Mouse (Mus musculus): ENCODE results near the gene Sf3a2. TPM values are rescaled to one million over a fixed set of nuclear protein-coding genes. Genes with fewer than 3 reads are reported as not detected.
A peak's percentile ranks its signal among the peaks of the same experiment; 100 is the strongest.
"Not testable (repeated sequence)": the region's sequence is repeated elsewhere in the genome, so short reads cannot be mapped to it uniquely, and the experiment has no call there.

Sf3a2 gene
- total and polyA plus RNA-seq, 3 experiments, result 53.6 to 103 (median 58.7) TPM

- no peak for DNase-seq
These were observed 26.8 kb downstream of the Sf3a2 start for GRCm38 (mm10) chr10:80824827-80825226.

DNA sequence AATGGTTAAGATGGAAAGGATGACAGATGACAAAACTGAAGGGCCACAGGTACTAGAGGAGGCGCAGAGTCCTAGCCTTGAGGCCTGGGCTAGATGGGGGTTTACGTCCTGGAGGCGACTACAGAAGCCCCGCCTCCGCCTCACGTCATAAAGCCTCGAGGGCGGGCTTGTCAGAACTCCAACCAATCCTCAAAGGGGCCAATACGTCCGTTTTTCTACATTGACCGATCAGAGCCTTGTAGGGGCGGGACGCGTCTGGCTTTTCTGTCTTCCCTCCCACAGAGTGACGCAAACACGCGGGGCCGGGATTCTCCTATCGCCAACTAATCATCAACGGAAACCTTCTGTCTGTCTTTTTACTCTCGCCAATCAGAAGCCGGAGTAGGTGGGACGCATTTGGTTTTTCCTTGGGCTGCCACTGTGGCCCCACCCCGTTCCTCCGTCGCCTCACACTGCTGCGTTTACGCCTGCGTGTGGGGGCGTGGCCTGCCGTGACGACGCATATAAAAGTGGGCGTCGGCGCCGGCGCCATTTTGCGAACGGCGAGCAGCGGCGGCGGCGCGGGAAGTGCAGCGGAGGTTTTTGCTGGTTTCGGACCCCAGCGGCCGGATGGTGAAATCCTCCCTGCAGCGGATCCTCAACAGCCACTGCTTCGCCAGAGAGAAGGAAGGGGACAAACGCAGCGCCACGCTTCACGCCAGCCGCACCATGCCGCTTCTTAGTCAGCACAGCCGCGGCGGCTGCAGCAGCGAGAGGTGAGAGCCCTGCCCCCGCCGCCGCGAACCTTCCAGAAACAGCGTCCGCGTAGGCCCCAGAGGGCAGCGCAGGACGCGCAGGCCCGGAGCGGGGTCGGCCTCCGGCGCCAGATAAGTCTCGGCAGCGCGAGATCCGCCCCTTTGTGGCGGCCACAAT lies 28.4 kb downstream of the Sf3a2 start, which contains the start of gene Oaz1:
Oaz1 (plus strand) TSS at position 506 of the 912 bp plus-strand sequence.
- peak; percentile 99 for DNase-seq

- no peak for DNase-seq
These were observed 29.3 kb downstream of the Sf3a2 start for GRCm38 (mm10) chr10:80827063-80827869.

- DNase-seq, result no peak
These were observed 29.9 kb downstream of the Sf3a2 start for GRCm38 (mm10) chr10:80827870-80828420.

DNA sequence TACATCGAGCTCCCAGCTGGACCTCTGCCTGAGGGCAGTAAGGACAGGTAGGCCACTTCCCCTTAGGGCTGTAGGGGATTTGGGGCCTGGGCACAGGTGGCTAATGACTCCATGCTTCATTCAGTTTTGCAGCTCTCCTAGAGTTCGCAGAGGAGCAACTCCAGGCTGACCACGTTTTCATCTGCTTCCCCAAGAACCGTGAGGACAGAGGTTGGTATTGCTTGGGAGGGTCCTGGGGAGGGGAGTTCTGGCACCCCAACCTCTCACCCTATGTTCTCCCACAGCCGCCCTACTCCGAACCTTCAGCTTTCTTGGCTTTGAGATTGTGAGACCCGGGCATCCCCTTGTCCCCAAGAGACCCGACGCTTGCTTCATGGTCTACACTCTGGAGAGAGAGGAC lies 30.6 kb downstream of the Sf3a2 start:
- not testable (repeated sequence) for DNase-seq

DNA sequence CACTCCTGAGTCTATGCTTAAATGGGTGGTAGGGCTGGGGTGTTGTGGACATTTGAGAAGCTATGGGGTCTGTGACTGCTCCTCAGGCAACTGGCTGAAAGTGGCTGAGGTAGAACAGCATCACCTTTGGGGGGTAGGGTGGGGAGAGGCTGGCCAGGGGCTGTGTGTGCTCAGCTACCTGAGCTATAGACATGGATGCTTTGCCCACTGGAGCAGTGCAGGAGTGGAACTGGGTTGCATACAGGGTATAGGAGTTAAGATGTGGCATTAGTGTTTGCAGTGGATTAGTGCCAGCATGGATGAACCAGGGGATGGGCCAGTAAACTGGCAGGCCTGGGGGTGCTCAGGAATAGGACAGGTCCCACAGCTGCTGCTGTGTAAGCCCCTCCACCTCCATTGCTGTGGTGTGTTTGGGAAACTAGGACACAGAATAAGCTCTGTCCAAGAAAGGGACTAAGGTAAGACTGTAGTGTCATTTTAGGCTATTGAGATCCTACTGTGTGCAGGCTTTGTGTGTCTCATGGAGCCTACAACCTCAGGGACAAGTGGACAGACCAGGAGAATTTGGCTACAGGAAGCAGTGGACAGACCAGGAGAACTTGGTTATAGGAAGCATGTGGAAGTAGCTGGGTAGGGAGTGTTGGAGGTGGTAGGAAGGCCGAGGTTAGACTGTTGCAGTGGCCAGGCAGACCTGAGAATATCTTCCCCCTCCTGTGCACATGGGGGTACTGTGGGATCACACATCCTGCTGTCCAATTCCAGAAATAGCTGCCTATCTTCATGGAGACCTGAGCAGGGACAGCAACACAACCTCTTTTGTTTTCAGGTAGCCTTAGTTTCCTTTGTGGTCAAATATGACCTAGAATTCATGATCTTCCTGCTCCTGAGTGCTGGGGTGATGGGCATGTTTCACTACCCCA lies 31.6 kb downstream of the Sf3a2 start:
- DNase-seq, result no peak

DNA sequence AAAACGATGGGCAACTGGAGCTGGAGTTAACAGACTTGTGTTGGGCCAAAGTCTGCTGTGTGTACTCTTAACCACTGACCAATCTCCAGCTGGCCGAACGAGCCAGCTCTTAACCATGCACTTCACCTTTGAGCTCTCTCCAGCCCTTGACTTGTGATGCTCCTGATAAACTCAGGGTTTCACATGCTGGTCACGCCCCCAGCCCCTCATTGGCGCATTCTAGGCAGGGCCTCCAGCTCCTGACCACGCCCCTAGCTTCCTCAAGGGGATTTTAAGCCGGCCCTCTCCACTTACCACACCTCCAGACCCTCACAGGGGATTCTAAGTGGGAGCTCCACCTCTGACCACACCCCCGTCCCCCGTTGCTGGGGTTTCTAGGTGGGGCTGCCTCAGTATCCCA lies 33.1 kb downstream of the Sf3a2 start:
- peak; percentile 80 for DNase-seq

DNA sequence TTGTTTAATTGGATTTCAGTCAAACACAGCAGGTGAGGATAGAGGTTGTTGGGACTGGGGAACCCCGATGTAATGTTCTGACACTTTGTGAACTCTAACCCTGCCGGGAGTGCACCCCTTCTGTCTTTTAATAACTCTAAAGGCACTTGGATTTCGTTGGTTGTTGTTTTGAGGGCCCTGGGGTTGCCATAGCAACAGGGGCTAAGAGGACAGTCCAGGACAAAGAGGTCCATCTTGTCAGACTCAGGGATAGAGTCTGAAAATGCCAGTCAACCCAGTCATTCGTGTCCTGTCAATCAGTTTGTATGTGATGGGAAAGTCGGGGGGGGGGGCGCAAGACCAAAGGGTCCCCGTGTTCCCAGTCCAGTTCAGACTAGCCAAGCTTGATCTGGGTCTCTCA lies 34.8 kb downstream of the Sf3a2 start:
- DNase-seq, result no peak

- DNase-seq, result no peak
These were observed 37.6 kb downstream of the Sf3a2 start for GRCm38 (mm10) chr10:80835617-80836016.

DNA sequence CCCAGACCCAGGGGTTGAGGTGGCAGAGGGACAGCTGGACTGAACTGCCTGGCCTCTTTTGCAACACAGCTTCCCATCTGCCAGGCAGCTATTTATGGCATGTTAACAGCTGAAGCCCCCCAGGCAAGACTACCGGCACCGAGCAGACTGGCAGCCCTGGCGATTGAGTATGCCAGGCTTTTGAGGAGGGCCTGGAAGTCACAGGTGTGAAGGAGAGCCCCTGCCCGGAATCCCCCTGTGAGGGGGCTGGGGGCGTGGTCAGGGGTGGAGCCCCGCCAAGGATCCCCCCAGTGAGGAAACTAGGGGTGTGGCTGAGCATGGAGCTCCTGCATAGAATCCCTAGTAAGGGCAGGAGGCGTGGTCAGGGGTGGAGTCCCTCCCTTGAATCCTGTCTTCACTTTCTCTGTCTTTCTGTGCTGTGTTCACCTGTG lies 39.0 kb downstream of the Sf3a2 start:
- DNase-seq, result no peak

DNA sequence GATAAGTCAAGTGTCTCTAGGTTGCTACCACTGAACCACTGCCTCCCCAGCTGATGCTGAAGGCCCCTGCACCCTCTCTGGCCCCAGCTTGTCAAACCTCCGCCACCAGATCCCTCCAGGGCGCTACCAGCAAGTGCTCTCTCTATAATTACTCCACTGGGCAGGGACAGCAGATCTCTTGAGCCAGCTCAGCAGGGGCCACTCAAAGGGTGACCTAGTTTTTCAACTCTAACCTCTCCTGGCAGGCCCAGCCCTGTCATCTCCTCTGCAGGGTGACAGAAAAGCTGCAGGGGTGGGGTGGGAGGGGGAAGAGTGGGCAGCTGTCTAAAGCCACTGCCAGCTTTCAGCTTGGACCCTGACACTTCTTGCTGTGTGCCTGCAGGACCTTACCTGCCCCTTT lies 39.8 kb downstream of the Sf3a2 start:
- peak; percentile 76 for DNase-seq

GRCm38 (mm10) chr10:80838346-80838912 lies 40.4 kb downstream of the Sf3a2 start:
- peak; percentile 81 for DNase-seq

GRCm38 (mm10) chr10:80839848-80840247 lies 41.9 kb downstream of the Sf3a2 start:
- peak; percentile 54 for DNase-seq

- no peak for DNase-seq
These were observed 43.7 kb downstream of the Sf3a2 start for GRCm38 (mm10) chr10:80841685-80842084.

GRCm38 (mm10) chr10:80842334-80842733 lies 44.3 kb downstream of the Sf3a2 start:
- DNase-seq, result no peak

DNA sequence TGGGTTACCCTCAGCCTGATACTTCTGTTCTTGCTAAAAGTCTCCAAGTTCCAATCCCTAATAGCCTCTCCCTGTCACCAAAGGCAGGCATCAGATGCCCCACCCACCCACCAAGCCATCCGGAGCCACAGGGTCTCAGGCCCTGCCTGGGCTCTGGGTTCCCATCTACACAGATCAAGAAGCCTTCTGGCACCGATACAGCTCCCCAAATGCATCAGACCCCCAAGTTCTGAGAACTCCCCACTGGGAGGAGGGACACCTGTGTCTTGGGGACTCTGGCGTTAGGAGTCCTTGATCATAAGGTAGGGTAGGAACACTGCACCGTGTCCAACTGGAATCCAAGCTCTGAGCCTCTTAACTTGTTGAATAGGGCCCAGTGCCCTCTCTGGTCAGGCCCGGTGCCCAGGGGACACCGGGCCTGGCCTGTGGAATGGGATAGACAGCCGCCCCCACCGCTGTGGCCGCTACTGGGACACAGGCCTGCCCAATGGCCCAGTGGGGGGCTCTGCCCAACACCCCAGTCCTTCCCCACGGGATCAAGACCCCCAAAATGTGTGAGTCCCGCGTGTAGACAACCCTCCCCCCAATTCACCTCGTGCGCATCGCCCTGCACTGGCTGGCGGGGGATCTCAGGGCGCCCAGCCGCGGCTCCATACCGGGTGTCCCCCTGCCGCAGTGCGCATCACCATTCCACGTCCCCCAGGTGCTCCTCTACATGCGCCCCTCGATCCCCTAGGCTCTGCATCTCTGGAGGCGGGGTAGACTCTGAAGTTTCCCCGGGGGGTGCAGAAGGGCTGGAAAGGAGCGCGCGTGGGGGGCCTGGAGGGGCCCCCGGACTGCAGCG lies 45.3 kb downstream of the Sf3a2 start:
- DNase-seq, result no peak

GRCm38 (mm10) chr10:80843931-80844547 lies 46.0 kb downstream of the Sf3a2 start, which contains the start of gene Lingo3:
Gene Lingo3 (minus strand): TSS chr10:80844039.
- peak; percentile 63 for DNase-seq

DNA sequence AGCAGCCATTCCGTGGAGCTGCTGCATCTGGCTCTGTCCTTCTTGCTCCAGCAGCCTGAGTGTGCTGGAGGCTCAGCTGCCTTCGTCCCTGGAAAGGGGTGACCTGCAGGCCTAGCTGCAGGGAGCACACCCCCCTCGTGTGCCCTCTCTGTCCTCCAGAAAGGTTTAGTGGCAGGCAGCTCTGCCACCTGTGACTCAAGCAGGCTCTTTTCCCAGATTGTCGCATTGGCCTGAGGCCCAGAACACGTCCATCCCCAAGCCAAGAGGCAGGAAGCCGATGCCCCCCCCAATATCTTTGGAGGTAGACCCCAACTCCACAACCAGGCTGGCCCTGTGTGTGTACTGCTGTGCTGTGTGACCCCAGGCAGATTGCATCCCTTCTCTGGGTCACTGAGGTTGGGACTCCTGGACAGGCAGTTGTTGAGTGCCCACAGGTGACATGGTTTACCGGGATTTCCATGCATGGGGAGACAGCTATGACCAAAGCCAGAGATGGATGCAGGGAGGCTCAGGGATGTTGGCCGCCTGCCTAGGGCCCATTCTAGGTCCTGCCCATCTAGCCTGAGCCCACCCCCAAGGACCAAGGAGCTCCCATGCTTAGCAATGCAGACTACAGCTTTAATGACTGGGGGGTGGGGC lies 47.2 kb downstream of the Sf3a2 start:
- no peak for DNase-seq

DNA sequence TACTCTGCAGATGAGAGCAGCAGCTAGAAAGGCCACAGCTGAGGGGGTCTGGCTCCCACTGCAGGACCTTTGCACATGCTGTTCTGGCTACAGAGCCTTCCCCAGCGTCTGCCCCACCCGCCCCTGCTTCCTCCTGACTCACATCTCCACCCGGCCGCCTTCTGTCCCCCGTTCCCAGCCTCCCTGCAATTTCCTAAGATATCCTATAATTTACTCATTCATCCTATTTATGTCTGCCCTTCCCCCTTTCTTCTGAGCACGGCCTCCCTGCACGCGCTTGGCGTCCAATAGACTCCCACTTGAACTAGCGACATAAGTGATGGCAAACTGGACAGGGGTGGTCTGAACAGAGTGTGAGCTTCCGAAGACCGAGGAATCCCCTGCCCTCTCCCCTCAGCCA lies 47.7 kb downstream of the Sf3a2 start:
- DNase-seq, result no peak

Measured in adrenal gland, adult 2 months (tissue).